Mouse (Mus musculus) embryonic facial prominence, embryonic 12.5 days (tissue): Measurements from ENCODE around the gene Txndc11. TPM values are rescaled to one million over a fixed set of nuclear protein-coding genes. Genes with fewer than 3 reads are reported as not detected.
A peak's percentile ranks its signal among the peaks of the same experiment; 100 is the strongest.

Experiments
- ATAC-seq: fragments of 200-750 bp; cut with Nextera tagmentation; 2 replicates; pipeline ENCODE4 v1.8.0; 2017; ENCODE audit not compliant: insufficient number of reproducible peaks, insufficient read depth, low FRiP score, low TSS enrichment
- H3K27ac ChIP-seq: fragments of 300-500 bp; sonication (generic); 2 replicates; pipeline ENCODE4 v1.5.1; 2016; ENCODE audit warnings: mild to moderate bottlenecking
- H3K27me3 ChIP-seq: fragments of 300-500 bp; sonication (generic); 2 replicates; pipeline ENCODE4 v1.6.1; 2016; ENCODE audit warnings: mild to moderate bottlenecking, moderate library complexity
- H3K36me3 ChIP-seq: fragments of 300-500 bp; sonication (generic); 2 replicates; pipeline ENCODE4 v1.6.1; 2016; ENCODE audit warnings: mild to moderate bottlenecking
- H3K4me1 ChIP-seq: fragments of 300-500 bp; sonication (generic); 2 replicates; pipeline ENCODE4 v1.6.1; 2016
- H3K4me2 ChIP-seq: fragments of 300-500 bp; sonication (generic); replicated peaks from 2 replicates; pipeline ENCODE4 v1.6.1; 2016; ENCODE audit warnings: mild to moderate bottlenecking, moderate library complexity
- H3K4me3 ChIP-seq: fragments of 300-500 bp; sonication (generic); 2 replicates; pipeline ENCODE4 v1.5.1; 2016; ENCODE audit warnings: mild to moderate bottlenecking
- H3K9ac ChIP-seq: fragments of 300-500 bp; sonication (generic); 2 replicates; pipeline ENCODE4 v1.6.1; 2016; ENCODE audit warnings: mild to moderate bottlenecking, moderate library complexity
- H3K9me3 ChIP-seq: fragments of 300-500 bp; sonication (generic); 2 replicates; pipeline ENCODE4 v1.6.1; 2016; ENCODE audit warnings: mild to moderate bottlenecking, moderate library complexity
- WGBS: fragments of 180-500 bp; shearing (Covaris S2); methylation state at CpG from one replicate; pipeline ENCODE4 v1.1.7; 2016; 5-methylcytosine and 5-hydroxymethylcytosine counted together
- polyA plus RNA-seq: library from polyadenylated mRNA; unstranded; fragments of >200 nt; fragmentation: Nextera tagmentation; extraction: Ambion mirVana; gene quantifications from 2 replicates; pipeline ENCODE4 v1.2.1, GENCODE M21; 2016

The Txndc11 gene
- polyA plus RNA-seq, 1 experiment from 2014 or later: 41.7 TPM

DNA sequence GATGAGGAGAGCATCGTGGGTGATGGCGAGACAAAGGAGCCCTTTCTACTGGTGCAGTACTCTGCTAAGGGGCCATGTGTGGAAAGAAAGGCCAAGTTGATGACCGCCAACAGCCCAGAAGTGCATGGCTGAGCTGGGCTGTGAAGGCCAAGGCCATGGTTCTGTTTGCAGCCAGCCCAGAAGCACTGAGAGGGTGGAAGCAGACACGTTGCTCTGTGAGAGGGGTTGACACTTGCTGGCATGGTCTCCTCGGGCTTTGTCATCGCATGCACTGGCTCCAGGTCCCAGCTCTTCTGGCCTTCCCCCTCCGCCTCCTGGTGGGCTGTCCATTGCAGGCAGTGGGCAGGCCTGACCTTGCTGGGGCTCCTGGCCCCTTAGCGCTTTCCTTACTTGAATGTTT lies 62.0 kb downstream of the Txndc11 start:
- WGBS: 83% methylated on average over 8 of the region's 8 CpGs
- Histone ChIP-seq H3K4me3 (no peak overlapping the region), H3K4me1 (peaks cover 29% of the 10 kb centered on the region), H3K27ac (no peak overlapping the region), H3K36me3 (peaks cover 64% of the 10 kb centered on the region), H3K4me2 (no peak overlapping the region), H3K9ac (no peak overlapping the region), H3K9me3 (no peaks in the 10 kb centered on the region), H3K27me3 (no peaks in the 10 kb centered on the region)
- ATAC-seq: no peak

- Histone ChIP-seq H3K27me3 (no peaks in the 10 kb centered on the region), H3K9ac (no peak overlapping the region), H3K9me3 (no peaks in the 10 kb centered on the region), H3K27ac (no peak overlapping the region), H3K4me1 (peaks cover 31% of the 10 kb centered on the region), H3K36me3 (peaks cover 63% of the 10 kb centered on the region), H3K4me2 (no peak overlapping the region), H3K4me3 (no peak overlapping the region)
- no peak for ATAC-seq
- WGBS: 89% methylated on average over 4 of the region's 4 CpGs
Observed at GRCm38 (mm10) chr16:11071887-11072286, 62.6 kb downstream of the Txndc11 start.

- Histone ChIP-seq H3K4me2 (no peak overlapping the region), H3K4me1 (peaks cover 31% of the 10 kb centered on the region), H3K4me3 (no peak overlapping the region), H3K36me3 (peaks cover 55% of the 10 kb centered on the region), H3K27me3 (no peaks in the 10 kb centered on the region), H3K9ac (no peak overlapping the region), H3K27ac (no peak overlapping the region), H3K9me3 (no peaks in the 10 kb centered on the region)
- no peak for ATAC-seq
- 91% methylated on average over 5 of the region's 5 CpGs for WGBS
Observed at GRCm38 (mm10) chr16:11071176-11071575, 63.3 kb downstream of the Txndc11 start.

DNA sequence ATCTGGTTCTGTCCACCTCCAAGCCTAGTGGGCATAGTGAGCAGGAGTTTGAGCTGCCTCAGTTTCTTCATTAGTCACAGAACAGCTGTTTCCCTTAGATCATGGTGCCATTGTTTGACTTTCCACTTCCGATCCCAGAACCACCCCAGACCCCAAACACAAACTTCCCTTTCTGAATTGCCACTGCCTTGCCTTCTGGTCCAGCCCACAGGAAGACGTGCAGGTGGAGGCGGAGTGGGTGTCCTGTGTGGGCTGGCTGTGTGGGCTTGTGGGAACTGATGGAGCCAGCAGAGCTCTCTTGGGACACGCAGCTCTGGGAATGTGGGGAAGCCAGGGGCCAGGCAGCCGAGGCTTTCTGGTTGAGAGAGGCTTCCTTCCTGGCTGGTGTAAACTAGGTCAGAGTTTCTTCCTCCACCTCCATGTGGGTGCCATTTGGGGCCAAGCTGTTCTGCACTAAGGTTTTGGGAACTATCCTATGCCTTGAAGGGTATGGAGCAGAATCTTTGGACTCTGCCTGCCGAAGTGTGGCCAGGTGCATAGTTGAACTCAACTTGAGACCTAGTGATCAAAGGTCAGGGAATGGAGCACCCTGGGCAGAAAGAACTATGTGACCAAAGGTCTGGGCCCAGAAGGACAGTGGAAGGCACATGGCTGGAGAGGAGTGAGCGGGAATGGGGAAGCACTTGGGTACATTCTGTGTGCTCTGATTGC lies 64.6 kb downstream of the Txndc11 start:
- no peak overlapping the region for H3K9ac ChIP-seq
- H3K4me1 ChIP-seq: peaks cover 37% of the 10 kb centered on the region
- no peak for ATAC-seq
- H3K27ac ChIP-seq: no peak overlapping the region
- peaks cover 42% of the 10 kb centered on the region for H3K36me3 ChIP-seq
- H3K4me2 ChIP-seq: no peak overlapping the region
- WGBS: 71% methylated on average over 7 of the region's 7 CpGs
- no peaks in the 10 kb centered on the region for H3K27me3 ChIP-seq
- H3K9me3 ChIP-seq: no peaks in the 10 kb centered on the region
- H3K4me3 ChIP-seq: no peak overlapping the region

GRCm38 (mm10) chr16:11069271-11069670 lies 65.2 kb downstream of the Txndc11 start:
- Histone ChIP-seq H3K4me2 (no peak overlapping the region), H3K9ac (no peak overlapping the region), H3K4me1 (peaks cover 39% of the 10 kb centered on the region), H3K36me3 (peaks cover 36% of the 10 kb centered on the region), H3K9me3 (no peaks in the 10 kb centered on the region), H3K4me3 (no peak overlapping the region), H3K27ac (no peak overlapping the region), H3K27me3 (no peaks in the 10 kb centered on the region)
- 75% methylated on average over 6 of the region's 6 CpGs for WGBS
- ATAC-seq: no peak

- Histone ChIP-seq H3K4me3 (no peak overlapping the region), H3K36me3 (peaks cover 30% of the 10 kb centered on the region), H3K4me1 (peaks cover 41% of the 10 kb centered on the region), H3K4me2 (peak overlapping the region; percentile 78), H3K9ac (no peak overlapping the region), H3K9me3 (no peaks in the 10 kb centered on the region), H3K27me3 (no peaks in the 10 kb centered on the region), H3K27ac (no peak overlapping the region)
- 90% methylated on average over 3 of the region's 3 CpGs for WGBS
- ATAC-seq: no peak
Observed at GRCm38 (mm10) chr16:11068666-11069065, 65.8 kb downstream of the Txndc11 start.

DNA sequence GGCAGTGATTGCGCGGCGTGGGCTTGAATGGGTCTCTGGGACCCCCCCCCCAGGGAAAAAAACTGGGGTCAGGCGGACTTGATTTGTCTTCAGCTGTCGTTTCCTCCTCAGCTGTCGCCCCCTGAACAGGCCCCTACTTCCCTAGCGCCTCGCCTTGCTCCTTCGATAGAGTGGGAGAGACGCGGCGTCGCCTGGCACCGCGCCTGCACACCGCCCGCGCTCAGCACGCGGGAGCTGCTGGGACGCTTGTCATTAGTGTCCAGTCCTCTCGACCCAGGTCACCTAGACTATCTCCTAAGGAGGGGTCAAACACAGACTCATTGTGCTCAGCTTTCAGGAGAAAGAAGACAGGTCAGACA lies 67.6 kb downstream of the Txndc11 start:
- peak overlapping the region; percentile 82 for H3K4me3 ChIP-seq
- 1% methylated on average over 22 of the region's 22 CpGs for WGBS
- peak overlapping the region; percentile 94 for H3K9ac ChIP-seq
- H3K4me2 ChIP-seq: peak overlapping the region; percentile 78
- no peaks in the 10 kb centered on the region for H3K9me3 ChIP-seq
- H3K4me1 ChIP-seq: peaks cover 54% of the 10 kb centered on the region
- no peaks in the 10 kb centered on the region for H3K27me3 ChIP-seq
- peak overlapping the region; percentile 96 for H3K27ac ChIP-seq
- H3K36me3 ChIP-seq: peaks cover 12% of the 10 kb centered on the region
- ATAC-seq: peak; percentile 11; the same call in 1 of the 2 replicates

- Histone ChIP-seq H3K4me2 (peak within 1 kb of the TSS; percentile 78), H3K9ac (peak within 1 kb of the TSS; percentile 94), H3K4me3 (peak within 1 kb of the TSS; percentile 82), H3K36me3 (peaks cover 6% of the 10 kb centered on the region; the same call in 1 of the 2 replicates), H3K27ac (peak within 1 kb of the TSS; percentile 96), H3K4me1 (peaks cover 54% of the 10 kb centered on the region), H3K9me3 (no peaks in the 10 kb centered on the region), H3K27me3 (no peaks in the 10 kb centered on the region)
- peak; percentile 95 for ATAC-seq
- under 1% methylated on average over 78 of the region's 78 CpGs for WGBS
Observed at GRCm38 (mm10) chr16:11066029-11066832, 68.2 kb downstream of the Txndc11 start, which contains the start of gene Litaf. Gene Litaf (minus strand): TSS chr16:11066157.

DNA sequence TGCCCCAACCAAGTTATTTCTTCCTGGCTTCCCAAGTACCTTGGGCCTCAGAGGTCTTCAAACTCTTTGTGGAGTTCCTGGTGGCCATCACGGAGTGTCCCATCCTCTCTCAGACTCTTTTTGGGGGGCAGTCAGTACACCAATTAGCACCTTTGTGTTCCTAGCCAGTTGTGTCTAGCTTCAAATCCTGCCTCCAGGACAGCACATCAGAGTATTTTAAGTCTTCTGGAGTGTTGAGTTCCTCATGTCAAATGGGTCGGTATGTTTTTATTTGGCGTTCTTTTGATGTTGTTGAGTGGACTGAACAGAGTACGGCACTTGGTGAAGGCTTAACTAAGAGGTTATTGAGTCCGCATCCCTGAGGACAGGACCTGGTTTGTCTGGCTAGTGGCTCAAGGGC lies 69.0 kb downstream of the Txndc11 start:
- Histone ChIP-seq H3K4me1 (peaks cover 54% of the 10 kb centered on the region), H3K27ac (peak overlapping the region; percentile 58), H3K9ac (peak overlapping the region; percentile 46), H3K4me3 (peak overlapping the region; percentile 82), H3K9me3 (no peaks in the 10 kb centered on the region), H3K27me3 (no peaks in the 10 kb centered on the region), H3K4me2 (peak overlapping the region; percentile 78), H3K36me3 (no peaks in the 10 kb centered on the region)
- no peak for ATAC-seq
- 62% methylated on average over 5 of the region's 5 CpGs for WGBS

- H3K9ac ChIP-seq: no peak overlapping the region
- peaks cover 47% of the 10 kb centered on the region for H3K4me1 ChIP-seq
- H3K27ac ChIP-seq: no peak overlapping the region
- ATAC-seq: no peak
- H3K4me2 ChIP-seq: no peak overlapping the region; the same call in 1 of the 2 replicates
- WGBS: 87% methylated on average over 6 of the region's 6 CpGs
- no peaks in the 10 kb centered on the region for H3K9me3 ChIP-seq
- no peak overlapping the region for H3K4me3 ChIP-seq
- no peaks in the 10 kb centered on the region for H3K36me3 ChIP-seq
- H3K27me3 ChIP-seq: no peaks in the 10 kb centered on the region
Observed at GRCm38 (mm10) chr16:11064742-11065141, 69.7 kb downstream of the Txndc11 start.

DNA sequence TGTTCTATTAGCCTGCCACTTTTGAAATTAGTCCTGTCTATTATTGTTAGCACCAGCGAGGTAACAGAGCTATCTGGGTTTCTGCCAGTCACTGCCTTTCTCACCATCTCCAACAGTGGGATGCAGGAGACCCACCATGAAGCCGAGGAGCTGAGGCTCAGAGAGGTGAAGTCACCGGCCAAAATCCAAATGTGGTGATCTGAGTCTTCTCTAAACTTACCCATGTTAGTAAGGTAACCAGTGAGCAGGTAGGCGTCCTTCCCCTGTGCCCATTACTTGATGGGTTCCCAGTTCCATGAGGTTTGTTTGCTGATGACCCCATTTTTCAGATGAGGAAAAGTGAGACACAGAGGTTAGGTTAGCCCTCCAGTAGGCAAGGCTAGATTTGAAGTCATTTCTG lies 70.1 kb downstream of the Txndc11 start:
- Histone ChIP-seq H3K27ac (no peak overlapping the region), H3K4me1 (peaks cover 43% of the 10 kb centered on the region), H3K9ac (no peak overlapping the region), H3K9me3 (no peaks in the 10 kb centered on the region), H3K4me3 (no peak overlapping the region), H3K27me3 (no peaks in the 10 kb centered on the region), H3K4me2 (no peak overlapping the region), H3K36me3 (no peaks in the 10 kb centered on the region)
- 84% methylated on average over 4 of the region's 4 CpGs for WGBS
- no peak for ATAC-seq
